Mouse (Mus musculus): ENCODE measurements around the gene Arfip2. TPM values are rescaled to one million over a fixed set of nuclear protein-coding genes. Genes with fewer than 3 reads are reported as not detected.

Gene Arfip2
- 10 to 100 TPM in 1 of 2 experiments, 1 to 10 TPM in 1; 9.7 to 16.9 TPM for polyA plus RNA-seq (2017; shearing (Covaris generic))

- ATAC-seq = peak; percentile 96
These were observed at the start of gene Arfip2, which contains the start of gene Gm45799 for GRCm38 (mm10) chr7:105640233-105640893. TSS of gene Arfip2 (minus strand) at chr7:105640416. TSS of gene Gm45799 (plus strand) at chr7:105640552.

DNA sequence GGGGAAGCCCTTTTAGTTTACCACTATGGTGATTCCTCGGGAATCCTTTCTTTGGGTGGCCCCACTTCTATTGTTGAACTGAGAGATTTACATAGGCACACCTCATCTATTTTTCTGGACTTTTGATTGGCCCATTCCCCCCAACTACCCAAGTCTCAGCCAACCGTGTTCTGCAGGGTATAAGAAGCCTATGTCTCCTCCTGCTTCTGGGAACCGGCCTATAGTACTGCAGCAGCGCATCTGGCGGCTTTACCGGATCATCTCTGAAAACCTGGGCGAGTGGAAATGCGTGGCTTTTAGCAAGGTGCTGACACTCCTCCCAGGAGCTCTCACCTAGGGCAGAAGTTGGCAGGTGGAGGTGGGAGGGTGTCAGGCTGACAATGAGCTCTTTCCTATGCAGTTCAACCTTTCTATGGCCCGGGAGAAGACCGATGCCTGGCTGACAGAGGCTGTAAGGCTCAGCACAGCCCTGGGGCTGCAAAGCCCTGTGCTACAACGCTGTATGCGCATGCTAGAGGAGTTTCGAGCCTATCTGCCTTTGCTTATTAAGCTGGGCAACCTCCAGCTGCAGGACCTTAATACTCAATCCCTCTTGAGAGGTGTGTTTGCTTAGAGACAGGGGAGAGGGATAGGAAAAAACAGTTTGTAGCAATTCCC is 45.5 kb upstream of the Arfip2 start:
- no peak for ATAC-seq

GRCm38 (mm10) chr7:105650639-105651435 is 10.6 kb upstream of the Arfip2 start, which contains the start of gene Dnhd1:
TSS of gene Dnhd1 (plus strand) at chr7:105650827.
- ATAC-seq = peak; percentile 96

DNA sequence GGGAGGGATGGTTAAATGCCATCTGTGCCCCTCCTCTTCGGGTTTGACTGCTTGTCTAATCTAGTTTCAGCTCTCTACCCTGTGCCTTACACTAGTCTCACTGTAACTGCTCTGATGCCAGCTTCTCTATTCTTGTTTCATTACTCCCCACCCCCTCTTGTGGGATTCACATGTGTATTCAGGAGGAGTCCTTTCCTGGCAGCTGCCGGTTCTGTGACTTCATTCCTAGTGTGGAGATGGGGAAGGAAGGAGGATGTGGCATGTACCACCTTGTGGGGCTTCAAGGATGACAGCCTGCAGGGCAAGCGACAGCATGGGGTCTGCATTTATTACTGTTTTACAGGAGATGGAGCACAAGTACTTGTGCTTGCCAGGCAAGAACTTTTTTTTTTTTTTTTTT is 1.7 kb upstream of the Arfip2 start:
- no peak for ATAC-seq

DNA sequence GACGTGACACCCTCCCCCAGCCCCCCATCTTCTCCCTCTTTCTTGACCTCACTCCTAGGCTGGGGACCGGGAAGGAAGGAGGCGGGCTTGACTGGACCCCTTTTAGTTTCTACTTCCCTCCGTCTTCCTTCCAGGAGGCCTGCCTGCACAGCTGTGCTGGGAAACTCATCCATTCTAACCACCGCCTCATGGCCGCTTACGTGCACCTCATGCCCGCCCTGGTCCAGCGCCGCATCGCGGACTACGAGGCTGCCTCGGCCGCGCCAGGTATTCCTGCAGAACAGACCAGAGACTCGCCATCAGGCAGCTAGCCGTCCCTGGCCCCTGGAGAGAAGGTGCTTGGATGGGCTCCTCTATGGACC is 659 bp upstream of the Arfip2 start:
- ATAC-seq = no peak

- ATAC-seq = peak; percentile 12
These were observed 460 bp downstream of the Arfip2 start, which contains the start of gene Timm10b for GRCm38 (mm10) chr7:105639756-105640155. TSS of gene Timm10b (plus strand) at chr7:105640056.

GRCm38 (mm10) chr7:105639304-105639703 is 912 bp downstream of the Arfip2 start:
- no peak for ATAC-seq

DNA sequence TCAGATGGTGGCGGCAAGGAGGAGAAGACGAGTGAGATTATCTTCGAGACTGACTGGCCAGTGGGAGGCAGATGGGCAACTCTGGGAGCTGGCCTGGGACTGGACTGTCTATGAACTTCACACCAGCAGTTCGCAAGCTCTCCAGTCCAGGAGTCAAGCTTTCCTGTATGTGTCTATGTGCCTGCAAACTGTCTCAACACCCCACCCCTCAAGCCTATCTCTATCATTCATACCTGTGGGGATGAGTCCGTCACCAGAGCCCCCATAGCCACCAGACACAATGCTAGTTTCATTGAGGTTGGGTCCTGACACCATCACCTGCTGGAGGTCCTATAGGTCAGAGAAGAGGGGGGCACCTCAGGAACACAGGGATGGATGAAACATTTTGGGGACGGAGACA is 1.4 kb downstream of the Arfip2 start:
- no peak for ATAC-seq

DNA sequence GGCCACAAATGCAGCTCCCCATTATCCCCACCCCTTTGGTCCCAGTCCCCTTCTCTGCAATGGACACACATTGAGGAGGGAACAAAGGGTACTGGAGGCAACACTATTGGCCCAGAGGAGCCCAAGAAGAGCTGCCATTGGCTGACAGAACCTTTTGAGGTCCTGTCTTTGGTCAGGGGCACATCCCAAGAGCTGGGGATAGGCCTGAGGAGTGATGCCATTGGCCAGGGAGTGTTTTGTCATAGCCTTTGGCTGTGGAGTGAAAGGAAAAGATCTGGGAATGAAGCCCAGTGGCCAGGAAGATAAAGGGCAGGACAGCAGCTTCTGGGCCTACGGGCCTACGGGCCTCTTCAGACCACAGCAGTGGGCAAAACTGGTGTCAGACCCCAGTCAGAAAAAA is 4.5 kb downstream of the Arfip2 start:
- no peak for ATAC-seq

GRCm38 (mm10) chr7:105634272-105634920 is 5.8 kb downstream of the Arfip2 start:
- no peak for ATAC-seq

GRCm38 (mm10) chr7:105633801-105634135 is 6.4 kb downstream of the Arfip2 start:
- ATAC-seq = peak; percentile 5

GRCm38 (mm10) chr7:105633127-105633800 is 7.0 kb downstream of the Arfip2 start, which contains the start of gene Trim3:
TSS of gene Trim3 (minus strand) at chr7:105633571.
- ATAC-seq = peak; percentile 85

- ATAC-seq = no peak
These were observed 7.7 kb downstream of the Arfip2 start for GRCm38 (mm10) chr7:105632551-105632972.

DNA sequence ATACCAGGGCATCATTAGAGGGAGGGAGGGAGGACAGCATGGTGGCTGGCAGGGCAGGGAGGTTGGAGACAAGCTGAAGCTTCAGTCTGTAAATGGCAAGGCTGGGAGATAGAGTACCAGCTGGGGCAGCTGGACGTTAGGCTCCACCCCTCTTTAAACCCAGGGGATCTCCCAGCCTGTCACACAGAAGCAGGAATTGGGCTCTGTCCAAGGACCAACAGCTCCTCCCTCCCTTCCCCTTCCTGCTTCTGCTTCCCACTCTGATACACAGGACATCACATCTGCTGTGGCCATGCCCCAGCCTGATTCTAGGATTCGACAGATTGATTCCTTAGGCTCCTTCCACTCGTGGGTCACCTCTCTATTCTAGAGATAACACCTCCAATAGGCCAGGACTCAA is 11.6 kb downstream of the Arfip2 start:
- ATAC-seq = no peak

DNA sequence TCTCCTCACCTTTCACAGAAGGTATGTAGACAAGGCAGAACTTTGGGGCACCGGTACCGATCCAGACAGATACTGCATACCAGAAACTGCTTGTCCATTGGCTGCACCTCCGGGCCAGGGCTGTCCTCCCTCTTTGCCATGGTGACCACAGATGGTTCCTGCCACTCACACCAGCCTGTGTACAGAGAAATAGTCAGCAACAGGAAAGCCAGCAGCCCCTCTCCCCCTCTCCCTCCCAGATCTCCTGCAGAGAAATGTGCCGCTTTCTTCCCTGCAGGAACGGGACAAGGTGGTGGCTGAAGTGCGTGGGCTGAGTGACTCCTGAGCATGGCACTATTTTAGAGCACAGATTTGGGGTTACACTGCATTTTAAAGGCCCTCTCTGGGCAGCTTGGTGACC is 14.8 kb downstream of the Arfip2 start:
- no peak for ATAC-seq

- ATAC-seq = no peak
These were observed 18.4 kb downstream of the Arfip2 start for GRCm38 (mm10) chr7:105621646-105622292.

DNA sequence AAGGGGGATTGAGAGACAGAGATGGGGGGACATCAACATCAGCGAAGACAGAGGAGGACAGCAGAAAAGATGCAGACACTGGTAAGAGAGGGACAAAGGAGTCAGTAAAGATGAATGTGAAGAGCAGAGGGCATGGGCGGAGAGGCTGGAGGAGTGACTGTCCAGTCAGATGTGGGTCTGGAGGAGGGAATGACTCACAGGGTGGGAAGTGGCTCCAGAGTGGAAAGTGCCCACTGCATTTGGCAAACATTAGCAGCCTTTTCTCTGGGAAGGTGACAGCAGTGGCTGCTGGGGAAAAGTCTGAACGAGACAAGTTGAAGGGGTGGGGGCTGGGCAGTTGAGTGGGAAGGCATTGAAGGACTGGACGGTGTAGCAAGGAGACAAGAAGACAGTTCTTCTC is 19.2 kb downstream of the Arfip2 start:
- no peak for ATAC-seq

- ATAC-seq = no peak
These were observed 20.5 kb downstream of the Arfip2 start for GRCm38 (mm10) chr7:105619701-105620100.

DNA sequence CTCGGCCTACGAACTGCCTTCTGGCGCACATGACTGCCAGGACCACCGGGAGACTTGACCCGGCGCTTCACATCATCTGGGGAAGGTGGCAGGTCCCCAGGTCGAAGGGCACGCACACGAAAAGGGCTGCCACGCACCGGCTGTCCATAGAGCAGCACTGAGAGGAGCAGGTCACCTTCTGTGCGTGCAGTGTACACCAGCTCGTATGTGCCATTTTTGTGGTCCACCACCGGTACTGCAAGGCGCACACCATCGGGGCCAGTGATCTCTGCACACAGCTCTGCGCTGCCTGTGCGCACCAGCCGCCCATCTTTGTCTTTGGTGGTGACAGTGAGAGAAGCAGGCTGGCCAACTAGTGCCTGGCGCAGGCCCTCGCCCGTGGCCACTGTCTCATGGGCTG is 22.4 kb downstream of the Arfip2 start:
- no peak for ATAC-seq

DNA sequence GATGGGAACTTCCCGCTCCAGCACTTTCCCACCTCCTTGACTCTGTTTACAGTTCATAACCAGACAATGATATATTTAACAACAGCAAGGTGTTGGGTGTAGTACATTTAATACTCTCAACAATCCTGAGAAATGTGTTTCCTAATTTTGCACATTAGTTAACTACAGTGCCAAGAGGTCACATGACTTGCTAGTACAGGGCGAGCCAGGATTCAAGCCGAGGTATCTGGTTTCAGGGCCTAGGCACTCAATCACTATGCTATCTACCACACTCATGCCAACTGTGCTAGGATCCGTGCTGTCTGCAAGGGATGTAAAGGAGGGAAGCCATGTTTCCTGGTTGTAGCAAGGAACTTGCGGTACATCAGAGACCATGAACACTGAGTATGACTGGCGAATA is 23.7 kb downstream of the Arfip2 start:
- ATAC-seq = no peak

DNA sequence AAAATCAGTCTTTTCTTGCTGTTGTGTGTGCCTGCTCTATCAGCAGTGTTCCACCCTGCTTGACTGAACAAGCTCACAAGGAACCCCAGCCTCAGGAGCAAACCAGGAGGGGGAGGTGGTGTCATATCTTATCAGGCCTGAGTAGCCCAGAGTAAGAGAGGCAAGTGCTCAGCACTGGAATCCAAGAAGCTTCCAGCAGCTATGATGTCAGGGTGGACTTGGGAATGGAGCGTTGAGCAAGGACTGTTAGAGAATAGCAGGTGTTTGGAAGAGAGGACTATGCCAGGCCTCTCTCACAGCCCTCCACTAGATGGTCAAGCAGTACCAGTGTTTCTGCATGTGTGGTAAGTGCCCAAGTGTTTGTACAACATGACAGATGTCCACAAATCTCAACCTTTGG is 24.5 kb downstream of the Arfip2 start:
- no peak for ATAC-seq

DNA sequence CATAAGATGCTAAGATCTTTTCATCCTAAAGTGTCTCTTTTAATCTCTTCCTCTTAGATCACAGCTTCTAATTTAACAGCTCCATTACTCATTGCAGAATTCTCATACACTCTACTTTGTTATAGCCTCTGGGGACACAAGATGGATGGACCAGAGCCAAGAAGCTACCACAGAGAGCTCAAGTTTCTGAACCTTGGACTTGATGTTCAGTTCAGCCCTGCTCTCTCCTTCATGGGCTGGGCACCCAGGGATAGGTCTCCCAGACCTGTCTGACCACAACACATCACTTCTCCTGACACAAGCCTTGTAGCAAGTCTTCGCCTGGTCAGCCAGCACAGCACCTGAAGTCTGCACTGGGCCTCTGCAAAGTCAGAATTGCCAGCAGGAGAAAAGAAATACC is 25.8 kb downstream of the Arfip2 start:
- ATAC-seq = no peak

All from CD4-positive, CD25-positive, alpha-beta regulatory T cell, adult 4 months (primary cell).